Mouse (Mus musculus) stomach, postnatal 0 days (tissue): ENCODE results near the gene Kcnh2. TPM values are rescaled to one million over a fixed set of nuclear protein-coding genes. Genes with fewer than 3 reads are reported as not detected.
A peak's percentile ranks its signal among the peaks of the same experiment; 100 is the strongest.

ENCODE experiments used
- ATAC-seq: fragments of 200-750 bp; cut with Nextera tagmentation; 2 replicates; pipeline ENCODE4 v1.8.0; 2017; ENCODE audit not compliant: low FRiP score, low TSS enrichment
- DNase-seq: peaks from one replicate; pipeline ENCODE4 v3.0.0-alpha.2; 2016; ENCODE audit warnings: low spot score
- H3K27ac ChIP-seq: fragments of 300-500 bp; sonication (generic); replicated peaks from 2 replicates; pipeline ENCODE4 v1.5.1; 2014; ENCODE audit warnings: mild to moderate bottlenecking, control low read depth
- H3K27me3 ChIP-seq: fragments of 300-500 bp; sonication (generic); 2 replicates; pipeline ENCODE4 v1.6.1; 2014; ENCODE audit warnings: low read length; ENCODE audit not compliant: control insufficient read depth, insufficient read depth
- H3K36me3 ChIP-seq: fragments of 300-500 bp; sonication (generic); 2 replicates; pipeline ENCODE4 v1.6.1; 2014; ENCODE audit warnings: low read length, mixed read lengths; ENCODE audit not compliant: control insufficient read depth, insufficient read depth
- H3K4me1 ChIP-seq: fragments of 300-500 bp; sonication (generic); replicated peaks from 2 replicates; pipeline ENCODE4 v1.6.1; 2014; ENCODE audit warnings: antibody characterized with exemption; ENCODE audit not compliant: control insufficient read depth, insufficient read depth
- H3K4me2 ChIP-seq: fragments of 300-500 bp; sonication (generic); replicated peaks from 2 replicates; pipeline ENCODE4 v1.6.1; 2014; ENCODE audit warnings: low read depth, mild to moderate bottlenecking, control low read depth, moderate library complexity
- H3K4me3 ChIP-seq: fragments of 300-500 bp; sonication (generic); 2 replicates; pipeline ENCODE4 v1.5.1; 2014; ENCODE audit warnings: low read depth, low read length, control low read depth
- H3K9ac ChIP-seq: fragments of 300-500 bp; sonication (generic); 2 replicates; pipeline ENCODE4 v1.6.1; 2014; ENCODE audit warnings: mild to moderate bottlenecking, low read length, control low read depth, mixed read lengths
- H3K9me3 ChIP-seq: fragments of 300-500 bp; sonication (generic); 2 replicates; pipeline ENCODE4 v1.6.1; 2016; ENCODE audit warnings: low read length; ENCODE audit not compliant: control insufficient read depth
- CTCF ChIP-seq: IDR thresholded peaks from 2 replicates; pipeline ENCODE4 v1.5.1; 2016; ENCODE audit warnings: antibody characterized with exemption, low read depth, mild to moderate bottlenecking, moderate library complexity
- EP300 ChIP-seq: optimal IDR thresholded peaks from 2 replicates; pipeline ENCODE3; 2016; ENCODE audit warnings: antibody characterized with exemption
- WGBS: fragments of 180-500 bp; shearing (Covaris S2); extraction: QIAGEN DNeasy Blood & Tissue Kit; methylation state at CpG from one replicate; pipeline ENCODE4 v1.1.7; 2014; 5-methylcytosine and 5-hydroxymethylcytosine counted together
- polyA plus RNA-seq: library from polyadenylated mRNA; unstranded; fragments of >200 nt; fragmentation: Nextera tagmentation; extraction: Ambion mirVana; gene quantifications from 2 replicates; pipeline ENCODE4 v1.2.1, GENCODE M21; 2015

Kcnh2 gene
- polyA plus RNA-seq, 1 experiment from 2014 or later: 3.7 TPM

DNA sequence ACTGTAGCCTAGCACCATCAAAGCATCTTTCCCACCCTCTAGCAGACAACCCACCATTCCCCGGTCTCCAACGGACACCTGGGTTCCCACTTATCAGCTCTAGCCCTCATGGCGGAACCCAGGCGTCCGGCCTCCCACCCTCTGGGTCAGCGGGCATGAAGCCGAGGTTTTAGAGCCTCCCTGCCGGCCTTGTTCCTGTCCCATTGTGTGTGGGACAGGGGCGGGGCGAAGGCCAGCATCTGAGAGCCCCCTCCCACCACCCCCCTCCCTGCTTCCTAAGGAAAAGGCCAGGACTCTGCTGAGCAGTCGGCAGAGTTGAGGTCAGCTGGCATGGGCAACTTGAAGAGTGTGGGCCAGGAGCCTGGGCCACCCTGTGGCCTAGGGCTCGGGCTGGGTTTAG lies 13.1 kb upstream of the Kcnh2 start, which contains the start of gene Nos3:
TSS of gene Nos3 (plus strand) at position 303 of the 400 bp plus-strand sequence.
- Histone ChIP-seq H3K4me1 (no peaks in the 10 kb centered on the region), H3K9me3 (no peaks in the 10 kb centered on the region), H3K27me3 (no peaks in the 10 kb centered on the region), H3K4me3 (peak within 1 kb of the TSS; percentile 15), H3K9ac (no peak within 1 kb of the TSS), H3K4me2 (no peak within 1 kb of the TSS), H3K27ac (no peak within 1 kb of the TSS; the same call in 1 of the 2 replicates), H3K36me3 (no peaks in the 10 kb centered on the region)
- no peak for ATAC-seq
- 57% methylated on average over 12 of the region's 12 CpGs for WGBS
- TF ChIP-seq EP300: no peak
- no peak for TF ChIP-seq CTCF
- no peak for DNase-seq

DNA sequence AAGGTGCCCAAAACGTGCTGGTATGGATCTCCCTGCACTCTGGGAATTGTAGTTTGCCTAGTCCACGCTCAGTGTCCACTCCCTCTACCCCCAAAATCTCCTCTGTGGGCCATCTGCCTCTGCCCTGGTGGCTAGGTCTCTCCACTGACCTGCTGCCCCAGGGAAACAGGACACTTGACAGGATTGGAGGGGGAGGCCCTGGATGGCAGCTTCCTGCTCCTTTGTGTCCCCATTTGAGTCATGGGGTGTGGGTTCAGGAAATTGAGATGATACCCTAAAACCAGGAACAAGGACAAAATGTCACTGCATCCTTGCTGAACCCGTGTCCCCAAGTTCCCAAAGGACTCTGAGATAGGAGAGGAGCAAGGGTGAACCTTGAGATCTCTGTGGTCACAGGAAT lies 12.7 kb upstream of the Kcnh2 start:
- 66% methylated on average over 3 of the region's 3 CpGs for WGBS
- Histone ChIP-seq H3K36me3 (no peaks in the 10 kb centered on the region), H3K27ac (no peak overlapping the region), H3K4me1 (no peaks in the 10 kb centered on the region), H3K27me3 (no peaks in the 10 kb centered on the region), H3K4me3 (no peak overlapping the region), H3K4me2 (no peak overlapping the region), H3K9me3 (no peaks in the 10 kb centered on the region), H3K9ac (no peak overlapping the region)
- TF ChIP-seq CTCF (no peak), EP300 (no peak)
- no peak for ATAC-seq
- no peak for DNase-seq

DNA sequence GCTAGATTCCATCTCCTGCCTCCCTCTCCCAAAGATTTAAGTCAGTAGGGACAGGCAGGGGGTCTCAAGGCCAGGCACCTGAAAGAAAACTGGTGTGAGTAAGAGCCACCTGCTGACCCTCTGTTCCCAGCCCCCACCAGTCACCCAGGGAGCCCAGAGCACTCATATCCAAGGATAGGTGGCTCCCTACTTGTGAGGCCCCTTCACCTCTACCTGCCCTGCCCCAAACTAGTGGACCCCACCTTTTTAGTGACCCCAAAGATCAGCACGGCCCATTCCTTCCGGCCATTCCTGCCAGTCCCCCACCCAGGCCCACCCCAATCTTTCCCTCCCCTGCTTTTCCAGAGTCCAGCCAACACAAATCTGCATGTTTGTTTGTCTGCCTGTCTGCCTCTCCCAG lies 12.1 kb upstream of the Kcnh2 start:
- H3K27me3 ChIP-seq: no peaks in the 10 kb centered on the region

DNA sequence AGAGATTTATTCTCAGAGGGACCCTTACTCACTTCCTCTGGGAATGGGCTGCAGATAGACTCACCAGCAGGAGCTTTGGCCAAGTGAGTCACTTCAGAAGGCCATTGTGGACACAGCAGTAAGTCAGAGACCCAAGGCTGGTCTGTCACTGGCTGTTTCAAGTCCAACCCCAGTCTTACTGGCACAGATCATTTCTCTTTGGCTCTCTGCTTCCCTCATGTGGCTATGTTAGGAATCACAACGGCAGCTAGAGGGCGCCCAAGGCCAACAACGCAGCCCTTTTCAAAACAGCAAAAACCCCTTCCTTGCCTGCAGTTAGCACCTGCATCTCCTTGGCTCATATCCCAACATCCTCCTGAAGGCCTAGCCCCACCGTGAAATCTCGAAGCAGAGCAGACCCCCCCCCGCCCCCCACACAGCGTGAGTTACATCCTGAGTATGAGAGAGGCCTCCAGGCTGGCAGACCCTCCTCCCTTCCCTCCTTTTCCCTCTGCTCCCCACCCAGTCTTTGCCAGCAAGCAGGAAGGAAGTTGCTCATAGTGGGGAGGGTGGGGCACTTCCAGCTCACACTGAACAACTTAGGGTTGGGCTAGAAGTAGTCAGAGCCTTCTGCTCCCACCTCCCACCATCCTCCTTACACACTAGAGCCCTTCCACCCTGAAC lies 9.5 kb upstream of the Kcnh2 start:
- TF ChIP-seq EP300 (no peak), CTCF (peak; percentile 100)
- Histone ChIP-seq H3K27ac (no peak overlapping the region), H3K36me3 (no peaks in the 10 kb centered on the region), H3K4me1 (no peaks in the 10 kb centered on the region), H3K27me3 (no peaks in the 10 kb centered on the region), H3K4me2 (no peak overlapping the region), H3K9ac (no peak overlapping the region), H3K4me3 (no peak overlapping the region), H3K9me3 (no peaks in the 10 kb centered on the region)
- ATAC-seq: peak; percentile 84
- 2% methylated on average over 7 of the region's 7 CpGs for WGBS
- peak; percentile 82 for DNase-seq

More for the DNA sequence above, 12.1 kb upstream of the Kcnh2 start:
- H3K9me3 ChIP-seq: no peaks in the 10 kb centered on the region
- H3K4me1 ChIP-seq: no peaks in the 10 kb centered on the region
- no peak for ATAC-seq
- no peak overlapping the region for H3K27ac ChIP-seq
- no peak for TF ChIP-seq EP300
- H3K4me2 ChIP-seq: no peak overlapping the region
- no peak overlapping the region for H3K9ac ChIP-seq
- H3K36me3 ChIP-seq: no peaks in the 10 kb centered on the region
- DNase-seq: no peak
- 58% methylated on average over 2 of the region's 2 CpGs for WGBS
- no peak overlapping the region for H3K4me3 ChIP-seq

DNA sequence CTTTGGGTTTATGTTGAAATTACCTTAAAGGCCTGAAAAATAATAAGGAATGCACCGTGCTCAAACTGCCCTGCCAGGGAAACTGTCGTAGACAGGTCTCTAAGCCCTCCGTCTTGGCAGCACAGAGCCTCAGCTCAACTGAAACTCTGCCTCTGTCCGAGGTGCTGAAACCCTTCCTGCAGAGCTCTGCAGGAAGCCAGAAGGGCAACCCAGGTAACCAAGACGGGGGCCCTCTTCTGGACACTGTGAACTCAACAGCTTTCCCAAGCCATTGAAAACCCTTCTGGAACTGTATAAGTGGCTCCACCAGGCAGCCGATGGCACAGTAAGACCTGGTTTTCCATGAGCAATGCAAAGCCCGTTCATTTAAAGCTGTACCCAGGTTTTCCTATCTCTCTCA lies 6.1 kb upstream of the Kcnh2 start:
- 10% methylated on average over 7 of the region's 7 CpGs for WGBS
- Histone ChIP-seq H3K27ac (no peak overlapping the region), H3K4me3 (no peak overlapping the region), H3K9me3 (no peaks in the 10 kb centered on the region), H3K4me2 (no peak overlapping the region), H3K4me1 (no peaks in the 10 kb centered on the region), H3K36me3 (no peaks in the 10 kb centered on the region), H3K27me3 (no peaks in the 10 kb centered on the region), H3K9ac (no peak overlapping the region)
- TF ChIP-seq EP300 (no peak), CTCF (peak; percentile 82)
- peak; percentile 70 for ATAC-seq
- DNase-seq: peak; percentile 92

DNA sequence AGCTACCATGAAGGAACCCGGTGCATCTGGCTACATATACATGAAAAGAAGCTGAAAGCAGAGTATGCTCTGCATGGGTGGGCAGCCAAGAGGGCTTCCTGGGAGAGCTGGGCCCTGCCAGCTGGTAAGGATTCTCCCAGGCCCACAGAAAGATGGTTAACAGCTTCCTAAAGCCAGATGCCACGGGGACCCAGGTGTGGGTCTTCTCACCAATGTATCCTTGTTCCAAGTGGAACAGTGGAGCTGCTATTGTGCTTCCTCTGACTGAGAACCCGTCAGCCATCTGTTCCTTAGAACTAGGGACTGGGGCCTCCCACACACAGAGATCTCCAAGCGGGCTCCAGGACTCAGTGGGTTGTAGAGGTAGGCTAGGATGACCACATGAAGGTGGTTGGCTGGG lies 5.4 kb upstream of the Kcnh2 start:
- no peaks in the 10 kb centered on the region for H3K9me3 ChIP-seq
- H3K4me3 ChIP-seq: no peak overlapping the region
- no peaks in the 10 kb centered on the region for H3K4me1 ChIP-seq
- TF ChIP-seq EP300 (no peak), CTCF (no peak)
- H3K9ac ChIP-seq: no peak overlapping the region
- ATAC-seq (no peak), DNase-seq (no peak)
- H3K27ac ChIP-seq: no peak overlapping the region
- H3K36me3 ChIP-seq: no peaks in the 10 kb centered on the region
- no peak overlapping the region for H3K4me2 ChIP-seq
- WGBS: 46% methylated on average over 4 of the region's 4 CpGs
- H3K27me3 ChIP-seq: no peaks in the 10 kb centered on the region
